Mouse (Mus musculus) embryonic facial prominence, embryonic 10.5 days (tissue): Measurements from ENCODE around the gene Zc3h12d. TPM values are rescaled to one million over a fixed set of nuclear protein-coding genes. Genes with fewer than 3 reads are reported as not detected.
"Not testable (repeated sequence)": the region's sequence is repeated elsewhere in the genome, so short reads cannot be mapped to it uniquely, and the experiment has no call there.

ENCODE experiments used
- DNase-seq: peaks from one replicate; pipeline ENCODE4 v3.0.0-alpha.2; 2017; ENCODE audit warnings: low spot score
- H3K27ac ChIP-seq: fragments of 300-500 bp; sonication (generic); replicated peaks from 2 replicates; pipeline ENCODE4 v1.5.1; 2016; ENCODE audit warnings: mild to moderate bottlenecking
- H3K27me3 ChIP-seq: fragments of 300-500 bp; sonication (generic); replicated peaks from 2 replicates; pipeline ENCODE4 v1.6.1; 2016; ENCODE audit warnings: low read depth, mild to moderate bottlenecking; ENCODE audit not compliant: poor library complexity, severe bottlenecking
- H3K36me3 ChIP-seq: fragments of 300-500 bp; sonication (generic); replicated peaks from 2 replicates; pipeline ENCODE4 v1.6.1; 2016; ENCODE audit warnings: mild to moderate bottlenecking, moderate library complexity
- H3K4me1 ChIP-seq: fragments of 300-500 bp; sonication (generic); 2 replicates; pipeline ENCODE4 v1.6.1; 2016
- H3K4me3 ChIP-seq: fragments of 300-500 bp; sonication (generic); 2 replicates; pipeline ENCODE4 v1.5.1; 2016; ENCODE audit warnings: mild to moderate bottlenecking, moderate library complexity
- H3K9me3 ChIP-seq: fragments of 300-500 bp; sonication (generic); 2 replicates; pipeline ENCODE4 v1.6.1; 2016; ENCODE audit warnings: mild to moderate bottlenecking
- WGBS: fragments of 180-500 bp; shearing (Covaris S2); methylation state at CpG from one replicate; pipeline ENCODE4 v1.1.7; 2016; 5-methylcytosine and 5-hydroxymethylcytosine counted together
- polyA plus RNA-seq: library from polyadenylated mRNA; unstranded; fragments of >200 nt; fragmentation: Nextera tagmentation; extraction: Ambion mirVana; gene quantifications from 2 replicates; pipeline ENCODE4 v1.2.1, GENCODE M21; 2016

Zc3h12d gene
- polyA plus RNA-seq, 1 experiment from 2014 or later: 0.12 TPM

GRCm38 (mm10) chr10:7864806-7865205 is 32.5 kb downstream of the Zc3h12d start:
- H3K9me3 ChIP-seq: peaks cover 5% of the 10 kb centered on the region; the same call in 1 of the 2 replicates
- H3K4me1 ChIP-seq: peaks cover 11% of the 10 kb centered on the region
- H3K27ac ChIP-seq: no peak overlapping the region
- no peak overlapping the region for H3K4me3 ChIP-seq
- no peak for DNase-seq
- peaks cover 38% of the 10 kb centered on the region for H3K27me3 ChIP-seq
- WGBS: 86% methylated on average over 3 of the region's 3 CpGs
- no peaks in the 10 kb centered on the region for H3K36me3 ChIP-seq

GRCm38 (mm10) chr10:7866762-7867665 is 34.7 kb downstream of the Zc3h12d start:
- H3K4me3 ChIP-seq: peak overlapping the region; percentile 59
- WGBS: 17% methylated on average over 50 of the region's 50 CpGs
- peaks cover 5% of the 10 kb centered on the region; the same call in 1 of the 2 replicates for H3K9me3 ChIP-seq
- H3K27ac ChIP-seq: no peak overlapping the region; the same call in 1 of the 2 replicates
- H3K36me3 ChIP-seq: no peaks in the 10 kb centered on the region
- H3K27me3 ChIP-seq: peaks cover 38% of the 10 kb centered on the region
- H3K4me1 ChIP-seq: peaks cover 19% of the 10 kb centered on the region
- DNase-seq: no peak

- H3K27me3 ChIP-seq: peaks cover 38% of the 10 kb centered on the region
- H3K9me3 ChIP-seq: peaks cover 1% of the 10 kb centered on the region; the same call in 1 of the 2 replicates
- DNase-seq: peak; percentile 47
- no peak overlapping the region for H3K27ac ChIP-seq
- peak overlapping the region; percentile 59 for H3K4me3 ChIP-seq
- H3K4me1 ChIP-seq: peaks cover 19% of the 10 kb centered on the region
- WGBS: 22% methylated on average over 21 of the region's 21 CpGs
- H3K36me3 ChIP-seq: no peaks in the 10 kb centered on the region
Measured at GRCm38 (mm10) chr10:7867666-7868030, 35.4 kb downstream of the Zc3h12d start.

GRCm38 (mm10) chr10:7869746-7870145 is 37.5 kb downstream of the Zc3h12d start:
- Histone ChIP-seq H3K4me3 (no peak overlapping the region), H3K36me3 (no peaks in the 10 kb centered on the region), H3K27me3 (peaks cover 38% of the 10 kb centered on the region), H3K4me1 (peaks cover 19% of the 10 kb centered on the region), H3K9me3 (no peaks in the 10 kb centered on the region), H3K27ac (no peak overlapping the region)
- 69% methylated on average over 8 of the region's 8 CpGs for WGBS
- no peak for DNase-seq

- peaks cover 19% of the 10 kb centered on the region for H3K4me1 ChIP-seq
- no peaks in the 10 kb centered on the region for H3K36me3 ChIP-seq
- H3K9me3 ChIP-seq: no peaks in the 10 kb centered on the region
- 71% methylated on average over 11 of the region's 11 CpGs for WGBS
- DNase-seq: peak; percentile 58
- no peak overlapping the region for H3K27ac ChIP-seq
- peaks cover 38% of the 10 kb centered on the region for H3K27me3 ChIP-seq
- no peak overlapping the region for H3K4me3 ChIP-seq
Measured at GRCm38 (mm10) chr10:7870571-7871315, 38.5 kb downstream of the Zc3h12d start.

GRCm38 (mm10) chr10:7871381-7872020 is 39.2 kb downstream of the Zc3h12d start:
- Histone ChIP-seq H3K27ac (no peak overlapping the region), H3K4me3 (no peak overlapping the region), H3K4me1 (peaks cover 19% of the 10 kb centered on the region), H3K9me3 (no peaks in the 10 kb centered on the region), H3K36me3 (no peaks in the 10 kb centered on the region), H3K27me3 (peaks cover 33% of the 10 kb centered on the region)
- WGBS: 79% methylated on average over 5 of the region's 5 CpGs
- DNase-seq: peak; percentile 29

- WGBS: 84% methylated on average over 7 of the region's 7 CpGs
- H3K27ac ChIP-seq: no peak overlapping the region
- H3K36me3 ChIP-seq: no peaks in the 10 kb centered on the region
- H3K9me3 ChIP-seq: no peaks in the 10 kb centered on the region
- H3K4me3 ChIP-seq: no peak overlapping the region
- H3K27me3 ChIP-seq: peaks cover 6% of the 10 kb centered on the region
- H3K4me1 ChIP-seq: peaks cover 8% of the 10 kb centered on the region; the same call in 1 of the 2 replicates
- no peak for DNase-seq
Measured at GRCm38 (mm10) chr10:7874194-7874593, 41.9 kb downstream of the Zc3h12d start.

- H3K9me3 ChIP-seq, H3K4me3 ChIP-seq, H3K27ac ChIP-seq, H3K27me3 ChIP-seq, H3K4me1 ChIP-seq, H3K36me3 ChIP-seq, DNase-seq: not testable (repeated sequence)
- WGBS: 89% methylated on average over 3 of the region's 3 CpGs
Measured at GRCm38 (mm10) chr10:7880283-7880682, 48.0 kb downstream of the Zc3h12d start.

- 87% methylated on average over 3 of the region's 3 CpGs for WGBS
- peak; percentile 5 for DNase-seq
- no peaks in the 10 kb centered on the region for H3K36me3 ChIP-seq
Measured at GRCm38 (mm10) chr10:7881971-7882370, 49.7 kb downstream of the Zc3h12d start.

GRCm38 (mm10) chr10:7883524-7883923 is 51.3 kb downstream of the Zc3h12d start:
- peak; percentile 76 for DNase-seq
- no peaks in the 10 kb centered on the region for H3K36me3 ChIP-seq
- no peak overlapping the region for H3K4me3 ChIP-seq
- H3K27ac ChIP-seq: no peak overlapping the region
- no peaks in the 10 kb centered on the region for H3K4me1 ChIP-seq
- no peaks in the 10 kb centered on the region for H3K9me3 ChIP-seq
- H3K27me3 ChIP-seq: no peaks in the 10 kb centered on the region
- 11% methylated on average over 5 of the region's 5 CpGs for WGBS

More at GRCm38 (mm10) chr10:7881971-7882370, 49.7 kb downstream of the Zc3h12d start:
- H3K27me3 ChIP-seq: no peaks in the 10 kb centered on the region
- H3K9me3 ChIP-seq: no peaks in the 10 kb centered on the region
- no peaks in the 10 kb centered on the region for H3K4me1 ChIP-seq
- H3K4me3 ChIP-seq: no peak overlapping the region
- H3K27ac ChIP-seq: no peak overlapping the region

- no peak overlapping the region for H3K27ac ChIP-seq
- no peaks in the 10 kb centered on the region for H3K36me3 ChIP-seq
- H3K4me3 ChIP-seq: no peak overlapping the region
- no peaks in the 10 kb centered on the region for H3K27me3 ChIP-seq
- H3K4me1 ChIP-seq: no peaks in the 10 kb centered on the region
- 90% methylated on average over 11 of the region's 11 CpGs for WGBS
- H3K9me3 ChIP-seq: no peaks in the 10 kb centered on the region
- DNase-seq: peak; percentile 6
Measured at GRCm38 (mm10) chr10:7888256-7888868, 56.1 kb downstream of the Zc3h12d start.
